Mouse (Mus musculus): ENCODE data around the gene Prkcb. TPM values are rescaled to one million over a fixed set of nuclear protein-coding genes. Genes with fewer than 3 reads are reported as not detected.

Gene Prkcb
- total RNA-seq, 4 experiments from 2014 or later = 15.1 to 28.3 (median 21.8) TPM

- no peak for DNase-seq
Measured at GRCm38 (mm10) chr7:122322038-122322690, 33.6 kb downstream of the Prkcb start.

DNA sequence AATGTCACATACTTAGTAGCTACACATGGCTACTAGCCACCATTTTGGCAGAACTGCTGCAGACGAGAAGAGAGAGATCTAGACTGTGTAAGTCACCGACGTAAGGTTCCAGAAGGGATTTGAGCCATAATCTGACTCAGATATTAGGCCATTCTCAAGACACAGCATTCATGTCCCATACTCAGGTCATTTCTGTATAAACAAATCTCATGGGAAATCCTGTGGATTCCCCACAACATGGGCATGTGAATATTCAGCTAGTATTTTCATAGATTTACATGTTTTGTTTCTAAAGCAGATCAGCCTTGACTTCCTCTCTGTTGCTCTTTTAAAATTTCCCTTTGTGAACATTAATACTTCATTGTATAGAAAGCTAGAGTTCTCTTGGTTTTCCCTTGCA, 39.4 kb downstream of the Prkcb start:
- no peak for DNase-seq

DNA sequence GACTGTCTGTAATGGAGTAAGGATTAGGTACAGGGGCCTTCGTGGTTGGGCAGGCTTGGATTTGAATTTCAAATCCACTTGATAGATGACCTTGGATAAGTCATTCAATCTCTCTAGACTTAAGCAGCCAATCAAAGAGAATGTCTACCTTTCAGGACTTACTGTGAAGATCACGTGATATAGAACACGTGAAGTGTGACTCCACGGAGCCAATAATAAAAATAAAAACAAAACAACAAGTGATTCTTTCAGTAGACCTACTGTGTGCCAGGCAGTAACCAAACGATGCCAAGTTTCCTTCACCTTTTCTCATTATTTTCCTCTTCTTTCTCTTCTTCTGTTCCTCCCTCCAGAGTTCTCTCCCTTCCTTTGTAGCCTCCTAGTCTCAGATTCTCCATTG, 39.9 kb downstream of the Prkcb start:
- DNase-seq = no peak

- no peak for DNase-seq
Measured at GRCm38 (mm10) chr7:122329588-122329987, 41.0 kb downstream of the Prkcb start.

GRCm38 (mm10) chr7:122333686-122334085, 45.1 kb downstream of the Prkcb start:
- no peak for DNase-seq

DNA sequence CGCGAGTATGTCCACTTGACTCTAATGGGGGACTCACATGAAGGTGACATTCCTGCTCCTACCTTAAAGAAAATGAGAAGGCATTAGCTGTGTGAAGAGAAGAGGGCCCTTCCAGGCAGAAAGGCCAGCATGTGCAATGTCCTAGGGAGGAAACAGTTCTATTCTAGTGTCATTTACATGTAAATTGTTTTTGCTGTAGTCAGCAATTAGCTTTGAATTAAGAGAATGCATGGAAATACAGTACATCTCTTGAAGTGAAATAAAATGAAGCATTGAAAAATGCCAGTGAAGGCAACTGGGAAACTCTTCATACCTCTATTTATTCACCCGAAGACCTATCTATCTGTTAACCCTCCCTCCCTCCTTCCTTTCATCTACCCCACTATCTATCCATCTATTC, 48.8 kb downstream of the Prkcb start:
- no peak for DNase-seq

GRCm38 (mm10) chr7:122338055-122338454, 49.5 kb downstream of the Prkcb start:
- no peak for DNase-seq

GRCm38 (mm10) chr7:122339476-122339875, 50.9 kb downstream of the Prkcb start:
- peak; percentile 8 for DNase-seq

- DNase-seq = no peak
Measured at GRCm38 (mm10) chr7:122341813-122342212, 53.3 kb downstream of the Prkcb start.

- DNase-seq = no peak
Measured at GRCm38 (mm10) chr7:122344656-122345055, 56.1 kb downstream of the Prkcb start.

DNA sequence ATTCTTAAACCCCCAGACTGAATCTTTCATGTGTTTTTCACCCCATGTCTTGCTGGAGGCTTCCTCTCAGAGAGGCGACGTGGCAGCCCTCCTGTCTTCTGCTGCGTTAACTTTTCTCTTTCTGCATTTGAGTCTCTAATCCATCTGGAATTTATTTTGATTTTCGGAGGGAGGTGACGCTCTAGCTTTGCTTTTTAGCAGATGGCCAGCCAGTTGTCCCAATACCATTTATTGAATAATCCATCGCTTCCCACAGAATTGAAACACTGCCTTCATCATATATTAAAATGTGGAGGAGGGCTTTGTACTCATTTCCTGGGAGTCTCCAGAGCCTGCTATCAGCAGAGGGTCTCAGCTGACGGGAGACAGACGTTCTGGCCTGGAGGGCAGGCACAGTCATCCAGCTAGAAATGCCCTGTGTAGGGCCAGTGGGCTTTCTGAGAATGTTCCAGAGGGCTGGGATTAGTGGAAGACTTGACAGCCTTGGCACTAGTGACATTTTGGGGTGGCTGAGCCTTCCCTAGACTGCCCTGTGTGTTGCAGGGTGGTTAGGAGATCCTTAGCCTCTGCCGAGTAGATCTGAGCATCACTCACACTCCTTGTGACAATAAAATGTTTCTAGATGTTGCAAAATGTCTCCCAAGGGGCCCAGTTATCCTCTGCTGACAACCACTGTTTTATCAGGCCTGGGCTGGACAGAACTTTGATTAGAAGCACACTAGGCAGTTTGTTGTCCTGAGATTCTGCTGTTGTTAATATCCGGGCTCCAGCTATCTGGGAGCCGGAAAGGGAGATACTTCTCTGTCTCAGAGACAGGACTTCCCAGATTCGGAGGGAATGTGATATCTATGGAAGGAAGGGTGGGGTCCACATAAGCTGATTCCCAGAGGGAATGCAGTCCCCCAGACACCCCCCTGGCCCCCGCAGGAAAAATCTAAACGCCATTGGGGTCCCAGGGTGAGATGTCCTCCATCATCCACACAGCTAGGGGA, 58.0 kb downstream of the Prkcb start:
- DNase-seq = no peak

DNA sequence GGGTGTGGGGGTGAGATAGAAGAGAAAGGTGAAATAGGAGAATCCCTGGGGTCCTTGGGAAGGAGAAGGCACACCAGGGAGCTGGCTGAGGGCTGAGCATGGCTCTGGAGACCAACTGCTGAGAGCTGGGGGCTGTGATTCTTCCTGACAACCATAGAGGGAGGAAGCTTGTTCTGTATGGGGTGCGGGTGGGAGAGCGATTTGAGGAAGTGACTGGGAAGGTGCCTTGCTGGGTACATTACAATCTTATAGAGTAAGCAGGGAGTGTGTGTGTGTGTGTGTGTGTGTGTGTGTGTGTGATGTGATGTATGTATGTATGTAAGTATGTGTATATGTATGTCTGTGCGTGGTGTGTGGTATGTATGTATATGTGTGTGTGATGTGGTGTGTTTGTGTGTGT, 58.9 kb downstream of the Prkcb start:
- DNase-seq = no peak

DNA sequence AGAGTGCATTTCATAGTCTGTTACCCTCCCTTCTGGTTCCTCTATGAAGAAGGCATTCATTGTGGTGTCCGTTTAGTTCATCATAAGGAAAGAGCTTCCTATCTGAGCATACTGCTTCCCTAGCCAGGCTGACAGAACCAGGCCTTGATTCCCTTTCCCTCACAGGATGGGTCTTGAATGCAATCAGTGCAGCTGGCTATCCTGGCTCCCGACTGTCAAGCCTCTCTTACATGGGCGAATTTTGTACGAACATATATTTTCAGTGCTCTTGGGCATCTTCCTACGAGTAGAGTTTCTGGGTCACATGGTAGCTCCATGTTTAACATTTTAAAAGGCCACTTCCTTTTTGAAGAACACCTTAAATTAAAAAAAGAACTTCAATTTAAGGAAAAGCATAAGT, 61.4 kb downstream of the Prkcb start:
- DNase-seq = no peak

DNA sequence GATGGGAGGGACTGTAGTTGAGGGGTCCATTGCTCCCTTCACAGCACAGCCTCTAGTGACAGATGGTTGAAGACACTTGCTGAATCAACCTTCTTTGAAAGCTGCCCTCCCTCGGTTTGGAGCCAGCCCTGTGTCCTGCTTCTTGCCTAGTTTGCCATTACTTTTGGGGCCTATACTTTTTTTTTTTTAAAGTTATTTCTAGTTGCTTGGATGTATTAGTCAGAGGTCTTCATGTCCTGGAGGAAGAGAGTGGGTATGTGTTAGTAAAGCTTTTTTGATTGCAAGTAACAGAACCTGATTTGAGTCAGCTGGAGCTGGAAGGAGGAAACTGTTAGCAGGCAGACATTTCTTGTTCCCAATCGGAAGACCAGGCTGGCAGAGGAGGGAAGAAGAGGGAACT, 62.2 kb downstream of the Prkcb start:
- DNase-seq = no peak

DNA sequence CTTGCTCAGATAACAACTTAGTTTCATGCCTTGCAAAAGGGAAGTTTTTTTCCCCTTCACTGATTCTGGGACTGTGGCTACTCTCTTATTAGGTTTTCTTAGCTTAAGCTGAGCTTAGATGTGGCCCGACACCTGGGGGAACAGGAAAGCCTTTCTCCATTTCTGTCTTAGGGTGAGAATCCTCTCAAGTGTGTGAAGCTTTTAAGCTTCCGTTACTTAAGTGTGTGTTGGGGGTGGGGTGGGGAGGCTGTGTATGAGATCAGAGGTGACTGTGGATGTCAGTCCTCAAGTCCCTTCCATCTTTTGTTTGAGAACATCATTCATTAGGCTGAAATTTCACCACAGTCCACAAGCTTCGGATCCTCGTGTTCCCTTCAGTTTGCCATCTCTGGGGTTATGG, 63.3 kb downstream of the Prkcb start:
- DNase-seq = no peak

DNA sequence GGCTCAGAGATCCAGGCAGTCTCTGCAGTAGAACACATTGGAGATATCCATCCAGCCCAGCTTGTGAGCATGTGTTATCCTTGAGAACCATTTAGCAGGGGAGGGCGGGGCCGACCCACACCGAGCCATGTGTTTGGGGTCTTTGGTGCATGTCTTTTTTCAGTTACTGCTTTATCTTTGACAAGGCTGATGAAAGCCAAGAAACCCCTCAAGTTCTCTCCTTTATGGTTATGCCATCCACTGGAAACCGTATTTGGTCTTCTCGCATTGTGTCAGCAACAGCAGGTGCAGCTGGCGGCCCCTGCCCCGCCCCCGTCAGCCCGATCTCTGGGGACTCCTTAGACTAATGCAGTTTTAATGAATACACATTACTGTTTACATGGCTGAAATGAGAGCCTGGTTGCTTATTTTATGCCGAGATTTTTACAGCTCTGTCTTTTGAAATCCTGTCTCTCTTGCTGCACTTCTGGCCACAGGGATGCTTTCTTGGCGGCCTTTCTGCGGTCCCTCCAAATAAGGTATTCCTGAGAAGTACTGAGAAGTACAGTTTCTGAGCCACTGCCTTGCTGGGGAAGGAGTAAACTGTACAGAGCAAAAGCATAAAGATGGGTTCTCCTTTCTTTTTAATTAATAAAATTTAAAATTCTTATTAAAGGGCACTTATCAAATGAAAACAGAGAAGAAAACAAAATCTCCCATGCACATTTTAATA, 64.2 kb downstream of the Prkcb start:
- DNase-seq = no peak

- no peak for DNase-seq
Measured at GRCm38 (mm10) chr7:122353329-122353728, 64.8 kb downstream of the Prkcb start.

DNA sequence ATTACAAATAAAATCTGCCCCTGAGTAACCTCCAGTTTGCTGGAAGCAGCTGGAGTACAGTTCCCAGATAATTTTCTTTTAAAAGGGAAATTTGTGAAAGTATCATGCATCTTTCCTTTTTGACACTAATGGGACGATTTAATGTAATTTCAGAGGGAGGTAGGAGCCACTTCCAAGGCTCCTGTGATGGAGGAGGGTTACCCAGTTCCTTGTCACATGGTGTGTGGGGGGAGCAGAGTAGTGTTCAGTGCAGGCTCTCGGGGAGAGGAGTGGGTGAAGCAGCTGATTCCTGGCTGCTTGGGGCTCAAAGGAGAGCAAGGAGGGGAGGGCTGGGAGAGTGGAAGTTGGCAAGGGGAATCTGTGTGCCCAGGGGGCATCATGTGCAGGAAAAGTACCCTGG, 68.4 kb downstream of the Prkcb start:
- DNase-seq = no peak

GRCm38 (mm10) chr7:122357847-122358246, 69.3 kb downstream of the Prkcb start:
- DNase-seq = peak; percentile 17

DNA sequence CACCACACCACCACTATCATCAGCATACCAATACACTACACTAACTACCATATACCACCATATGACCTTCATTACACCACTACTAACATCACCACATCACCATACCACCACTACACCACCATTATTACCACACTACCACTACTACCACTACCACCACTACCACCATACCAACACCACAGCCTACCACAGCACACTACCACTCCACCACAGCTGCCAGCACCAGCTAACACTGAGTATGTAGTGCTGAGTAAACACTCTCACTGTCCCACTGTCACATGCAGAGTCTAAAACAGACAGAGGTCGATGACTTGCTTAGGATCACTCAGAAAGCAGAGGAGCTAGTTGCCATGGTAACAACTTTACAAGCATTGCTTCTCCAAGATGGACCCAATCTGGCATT, 78.1 kb downstream of the Prkcb start:
- DNase-seq = no peak

DNA sequence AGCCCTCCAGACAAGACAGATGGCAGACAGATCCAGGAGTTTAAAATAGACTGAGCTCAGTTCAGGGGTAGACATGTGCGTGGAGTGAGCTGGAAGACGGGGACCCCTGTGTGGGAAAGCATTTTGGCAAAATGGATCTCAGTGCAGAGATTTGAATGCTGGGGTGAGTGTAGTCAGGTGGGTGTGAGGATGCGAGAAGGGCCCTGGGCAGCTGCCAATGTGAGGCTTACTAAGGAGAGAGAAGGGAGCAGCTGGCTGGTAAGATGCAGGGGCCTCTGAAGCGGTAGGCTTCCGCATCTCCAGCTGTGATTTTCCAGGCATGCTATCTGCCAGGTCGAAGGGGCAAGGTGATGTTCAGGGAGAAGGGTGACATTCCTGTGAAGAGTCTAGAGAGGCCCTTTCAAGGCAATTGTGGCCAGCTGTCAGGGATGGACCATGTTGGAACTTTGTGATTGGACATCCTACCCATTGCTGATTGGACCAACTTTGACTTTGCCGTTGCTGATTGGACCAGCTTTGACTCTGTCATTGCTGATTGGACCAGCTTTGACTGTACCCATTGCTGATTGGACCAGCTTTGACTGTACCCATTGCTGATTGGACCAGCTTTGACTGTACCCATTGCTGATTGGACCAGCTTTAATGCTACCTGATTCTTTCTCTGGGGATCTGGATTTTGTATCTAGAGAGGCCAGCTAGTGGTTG, 78.9 kb downstream of the Prkcb start:
- DNase-seq = no peak

GRCm38 (mm10) chr7:122370488-122370887, 81.9 kb downstream of the Prkcb start:
- no peak for DNase-seq

GRCm38 (mm10) chr7:122371947-122372346, 83.4 kb downstream of the Prkcb start:
- no peak for DNase-seq
